Mouse (Mus musculus): ENCODE measurements at regions not wholly inside any gene's neighbourhood (a gene's known extent, or its start where the extent isn't known, plus 50 kb on each side); places are given as distances from the start of the nearest gene placed in this dataset.
"Not testable (repeated sequence)": the region's sequence is repeated elsewhere in the genome, so short reads cannot be mapped to it uniquely, and the experiment has no call there.

GRCm38 (mm10) chr13:60480731-60481431 lies 120.9 kb upstream of the Dapk1 start:
- Histone ChIP-seq H3K4me1 (ENCODE audit: insufficient read depth) (peaks cover 9% of the 10 kb centered on the region), H3K27me3 (ENCODE audit: insufficient read depth, low read length) (no peaks in the 10 kb centered on the region), H3K4me2 (ENCODE audit: low read depth) (no peak overlapping the region), H3K36me3 (ENCODE audit: insufficient read depth) (no peaks in the 10 kb centered on the region), H3K4me3 (ENCODE audit: low read depth, low read length) (no peak overlapping the region), H3K27ac (ENCODE audit: low read depth, low read length) (no peak overlapping the region), H3K9me3 (ENCODE audit: low read length) (no peaks in the 10 kb centered on the region), H3K9ac (no peak overlapping the region)
- WGBS = 4% methylated on average over 21 of the region's 21 CpGs
- ATAC-seq = peak; percentile 20; the same call in 1 of the 2 replicates
- DNase-seq = no peak
- no peak for TF ChIP-seq CTCF (IDR thresholded peaks at IDR 0.05; ENCODE audit: low read depth)

DNA sequence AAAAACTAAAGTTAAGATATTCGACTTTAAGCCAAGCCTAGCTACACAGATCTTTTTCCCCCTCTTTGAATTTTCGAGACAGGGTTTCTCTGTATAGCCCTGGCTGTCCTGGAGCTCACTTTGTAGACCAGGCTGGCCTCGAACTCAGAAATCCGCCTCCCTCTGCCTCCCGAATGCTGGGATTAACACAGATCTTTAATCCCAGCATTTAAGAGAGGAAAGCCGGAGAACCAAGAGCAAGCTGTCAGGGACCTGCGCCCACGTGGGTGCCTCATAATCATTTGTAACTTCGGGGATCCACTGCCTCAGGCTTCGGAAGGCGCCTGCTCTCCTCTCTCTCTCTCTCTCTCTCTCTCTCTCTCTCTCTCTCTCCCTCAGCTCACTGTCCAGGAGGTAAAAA lies 120.3 kb upstream of the Dapk1 start:
- not testable (repeated sequence) for H3K4me1 ChIP-seq (ENCODE audit: insufficient read depth); H3K27ac ChIP-seq (ENCODE audit: low read depth, low read length); ATAC-seq; H3K9me3 ChIP-seq (ENCODE audit: low read length); DNase-seq; H3K4me2 ChIP-seq (ENCODE audit: low read depth); H3K4me3 ChIP-seq (ENCODE audit: low read depth, low read length); H3K9ac ChIP-seq; H3K36me3 ChIP-seq (ENCODE audit: insufficient read depth); H3K27me3 ChIP-seq (ENCODE audit: insufficient read depth, low read length)
- WGBS = 66% methylated on average over 11 of the region's 11 CpGs

DNA sequence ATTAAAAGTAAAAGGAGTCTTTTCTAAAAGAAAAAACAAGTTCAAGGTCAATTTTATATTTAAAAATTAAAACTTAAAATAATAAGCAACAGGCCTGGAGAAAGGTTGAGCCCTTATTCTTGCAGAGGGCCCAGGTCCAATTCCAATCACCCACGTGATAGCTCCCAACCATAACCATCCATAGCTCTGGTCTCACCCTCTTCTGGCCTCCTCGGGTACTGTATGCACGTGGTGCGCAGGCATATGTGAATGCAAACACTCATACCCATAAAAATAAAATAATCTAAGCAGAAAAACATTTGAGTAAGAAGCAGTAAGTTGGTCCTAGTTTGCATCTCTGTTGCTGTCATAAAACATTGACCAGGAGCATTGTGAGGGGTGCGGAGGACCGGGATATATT lies 119.8 kb upstream of the Dapk1 start:
- 96% methylated on average over 6 of the region's 6 CpGs for WGBS
- Histone ChIP-seq H3K9me3 (ENCODE audit: low read length) (no peaks in the 10 kb centered on the region), H3K4me3 (ENCODE audit: low read depth, low read length) (no peak overlapping the region), H3K4me1 (ENCODE audit: insufficient read depth) (peaks cover 9% of the 10 kb centered on the region), H3K27me3 (ENCODE audit: insufficient read depth, low read length) (no peaks in the 10 kb centered on the region), H3K9ac (no peak overlapping the region), H3K27ac (ENCODE audit: low read depth, low read length) (no peak overlapping the region), H3K36me3 (ENCODE audit: insufficient read depth) (no peaks in the 10 kb centered on the region), H3K4me2 (ENCODE audit: low read depth) (no peak overlapping the region)
- peak; percentile 15; the same call in 1 of the 2 replicates for TF ChIP-seq CTCF (IDR thresholded peaks at IDR 0.05; ENCODE audit: low read depth)
- no peak for ATAC-seq
- no peak for DNase-seq

GRCm38 (mm10) chr13:60486105-60486504 lies 115.6 kb upstream of the Dapk1 start:
- no peaks in the 10 kb centered on the region for H3K9me3 ChIP-seq (ENCODE audit: low read length)
- 62% methylated on average over 2 of the region's 2 CpGs for WGBS
- ATAC-seq = 0 out of 2 replicates have a peak, but pooled peaks have one; percentile 10
- peaks cover 10% of the 10 kb centered on the region; the same call in 1 of the 2 replicates for H3K4me1 ChIP-seq (ENCODE audit: insufficient read depth)
- no peak overlapping the region for H3K4me3 ChIP-seq (ENCODE audit: low read depth, low read length)
- H3K4me2 ChIP-seq (ENCODE audit: low read depth) = no peak overlapping the region
- H3K36me3 ChIP-seq (ENCODE audit: insufficient read depth) = no peaks in the 10 kb centered on the region
- no peak for TF ChIP-seq CTCF (IDR thresholded peaks at IDR 0.05; ENCODE audit: low read depth)
- H3K9ac ChIP-seq = no peak overlapping the region
- DNase-seq = no peak
- H3K27ac ChIP-seq (ENCODE audit: low read depth, low read length) = no peak overlapping the region
- H3K27me3 ChIP-seq (ENCODE audit: insufficient read depth, low read length) = no peaks in the 10 kb centered on the region

DNA sequence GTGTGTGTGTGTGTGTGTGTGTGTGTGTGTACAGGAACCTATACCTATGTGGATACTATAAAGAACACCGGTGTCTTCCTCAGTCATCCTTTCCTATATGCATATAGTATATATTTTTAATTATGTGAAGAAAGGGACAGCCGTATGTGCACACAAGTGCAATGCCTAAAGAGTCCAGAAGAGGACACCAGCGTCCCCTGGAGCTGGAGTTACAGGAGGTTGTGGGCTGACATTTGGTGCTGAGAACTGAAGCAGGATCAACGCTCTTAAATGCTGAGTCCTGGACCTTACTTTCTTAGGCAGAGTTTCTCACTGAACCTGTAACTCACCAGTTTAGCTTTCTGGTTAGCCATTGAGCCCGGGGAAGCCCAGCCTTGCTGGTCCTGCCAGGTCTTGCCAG lies 114.9 kb upstream of the Dapk1 start:
- peak; percentile 9; the same call in 1 of the 2 replicates for TF ChIP-seq CTCF (IDR thresholded peaks at IDR 0.05; ENCODE audit: low read depth)
- H3K27me3 ChIP-seq (ENCODE audit: insufficient read depth, low read length) = no peaks in the 10 kb centered on the region
- DNase-seq = no peak
- no peak overlapping the region for H3K27ac ChIP-seq (ENCODE audit: low read depth, low read length)
- no peak overlapping the region for H3K4me2 ChIP-seq (ENCODE audit: low read depth)
- peaks cover 9% of the 10 kb centered on the region; the same call in 1 of the 2 replicates for H3K4me1 ChIP-seq (ENCODE audit: insufficient read depth)
- no peak overlapping the region for H3K4me3 ChIP-seq (ENCODE audit: low read depth, low read length)
- H3K9me3 ChIP-seq (ENCODE audit: low read length) = no peaks in the 10 kb centered on the region
- ATAC-seq = no peak
- WGBS = 95% methylated on average over 5 of the region's 5 CpGs
- H3K36me3 ChIP-seq (ENCODE audit: insufficient read depth) = no peaks in the 10 kb centered on the region
- H3K9ac ChIP-seq = no peak overlapping the region

- H3K9me3 ChIP-seq (ENCODE audit: low read length) = no peaks in the 10 kb centered on the region
- no peak overlapping the region for H3K27ac ChIP-seq (ENCODE audit: low read depth, low read length)
- 34% methylated on average over 13 of the region's 13 CpGs for WGBS
- no peak overlapping the region for H3K9ac ChIP-seq
- peak; percentile 48 for DNase-seq
- no peaks in the 10 kb centered on the region for H3K36me3 ChIP-seq (ENCODE audit: insufficient read depth)
- no peak for TF ChIP-seq CTCF (IDR thresholded peaks at IDR 0.05; ENCODE audit: low read depth)
- ATAC-seq = peak; percentile 72
- no peak overlapping the region for H3K4me2 ChIP-seq (ENCODE audit: low read depth)
- H3K4me3 ChIP-seq (ENCODE audit: low read depth, low read length) = no peak overlapping the region
- H3K4me1 ChIP-seq (ENCODE audit: insufficient read depth) = peaks cover 9% of the 10 kb centered on the region; the same call in 1 of the 2 replicates
- H3K27me3 ChIP-seq (ENCODE audit: insufficient read depth, low read length) = no peaks in the 10 kb centered on the region
Observed at GRCm38 (mm10) chr13:60488131-60488883, 113.4 kb upstream of the Dapk1 start.

- 33% methylated on average over 4 of the region's 4 CpGs for WGBS
- DNase-seq (no peak), ATAC-seq (peak; percentile 28; the same call in 1 of the 2 replicates)
- Histone ChIP-seq H3K9me3 (ENCODE audit: low read length) (no peaks in the 10 kb centered on the region), H3K36me3 (ENCODE audit: insufficient read depth) (no peaks in the 10 kb centered on the region), H3K4me2 (ENCODE audit: low read depth) (no peak overlapping the region), H3K27ac (ENCODE audit: low read depth, low read length) (no peak overlapping the region), H3K4me3 (ENCODE audit: low read depth, low read length) (no peak overlapping the region), H3K4me1 (ENCODE audit: insufficient read depth) (peaks cover 9% of the 10 kb centered on the region; the same call in 1 of the 2 replicates), H3K27me3 (ENCODE audit: insufficient read depth, low read length) (no peaks in the 10 kb centered on the region), H3K9ac (no peak overlapping the region)
- no peak for TF ChIP-seq CTCF (IDR thresholded peaks at IDR 0.05; ENCODE audit: low read depth)
Observed at GRCm38 (mm10) chr13:60488884-60489265, 112.9 kb upstream of the Dapk1 start.

All from forebrain, postnatal 0 days (tissue).